Mouse (Mus musculus): ENCODE results near the gene Ank3.
A peak's percentile ranks its signal among the peaks of the same experiment; 100 is the strongest.

Ank3 gene

GRCm38 (mm10) chr10:69476871-69477270 lies 78.3 kb downstream of the Ank3 start:
- DNase-seq (ENCODE audit: low spot score) = no peak

GRCm38 (mm10) chr10:69477656-69478055 lies 79.1 kb downstream of the Ank3 start:
- DNase-seq (ENCODE audit: low spot score) = no peak

- DNase-seq (ENCODE audit: low spot score) = no peak
These were observed 80.3 kb downstream of the Ank3 start for GRCm38 (mm10) chr10:69478831-69479230.

- DNase-seq (ENCODE audit: low spot score) = no peak
These were observed 86.7 kb downstream of the Ank3 start for GRCm38 (mm10) chr10:69485191-69485786.

- DNase-seq (ENCODE audit: low spot score) = no peak
These were observed 91.6 kb downstream of the Ank3 start for GRCm38 (mm10) chr10:69490182-69490581.

GRCm38 (mm10) chr10:69491975-69492374 lies 93.4 kb downstream of the Ank3 start:
- DNase-seq (ENCODE audit: low spot score) = no peak

- no peak for DNase-seq (ENCODE audit: low spot score)
These were observed 98.8 kb downstream of the Ank3 start for GRCm38 (mm10) chr10:69497382-69497781.

- no peak for DNase-seq (ENCODE audit: low spot score)
These were observed 101.7 kb downstream of the Ank3 start for GRCm38 (mm10) chr10:69500171-69500860.

- no peak for DNase-seq (ENCODE audit: low spot score)
These were observed 105.2 kb downstream of the Ank3 start for GRCm38 (mm10) chr10:69503791-69504190.

GRCm38 (mm10) chr10:69507719-69508118 lies 109.1 kb downstream of the Ank3 start:
- DNase-seq (ENCODE audit: low spot score) = no peak

- no peak for DNase-seq (ENCODE audit: low spot score)
These were observed 111.8 kb downstream of the Ank3 start for GRCm38 (mm10) chr10:69510392-69510791.

- no peak for DNase-seq (ENCODE audit: low spot score)
These were observed 112.7 kb downstream of the Ank3 start for GRCm38 (mm10) chr10:69511234-69511633.

GRCm38 (mm10) chr10:69521977-69522376 lies 123.4 kb downstream of the Ank3 start:
- DNase-seq (ENCODE audit: low spot score) = no peak

- DNase-seq (ENCODE audit: low spot score) = no peak
These were observed 124.6 kb downstream of the Ank3 start for GRCm38 (mm10) chr10:69523202-69523601.

GRCm38 (mm10) chr10:69527318-69527717 lies 128.7 kb downstream of the Ank3 start:
- no peak for DNase-seq (ENCODE audit: low spot score)

GRCm38 (mm10) chr10:69528746-69529145 lies 130.2 kb downstream of the Ank3 start:
- peak; percentile 76 for DNase-seq (ENCODE audit: low spot score)

- DNase-seq (ENCODE audit: low spot score) = no peak
These were observed 131.8 kb downstream of the Ank3 start for GRCm38 (mm10) chr10:69530326-69530725.

GRCm38 (mm10) chr10:69531569-69531968 lies 133.0 kb downstream of the Ank3 start:
- no peak for DNase-seq (ENCODE audit: low spot score)

GRCm38 (mm10) chr10:69532169-69532730 lies 133.7 kb downstream of the Ank3 start:
- DNase-seq (ENCODE audit: low spot score) = no peak

GRCm38 (mm10) chr10:69533505-69534388 lies 135.2 kb downstream of the Ank3 start:
- DNase-seq (ENCODE audit: low spot score) = peak; percentile 67

GRCm38 (mm10) chr10:69534716-69535115 lies 136.1 kb downstream of the Ank3 start:
- no peak for DNase-seq (ENCODE audit: low spot score)

GRCm38 (mm10) chr10:69535123-69535930 lies 136.8 kb downstream of the Ank3 start:
- no peak for DNase-seq (ENCODE audit: low spot score)
